Mouse (Mus musculus): ENCODE results near the gene Wfdc21.

- TF ChIP-seq GATA1 (IDR thresholded peaks at IDR 0.05; ENCODE audit: borderline replicate concordance, low read length) = no peak
- TF ChIP-seq FLI1 (IDR thresholded peaks at IDR 0.05; ENCODE audit: low read length) = no peak
Observed at GRCm38 (mm10) chr11:83753581-83754181, 6.9 kb downstream of the Wfdc21 start, which contains the start of gene Heatr6.
